Mouse (Mus musculus): Measurements from ENCODE around the gene Ovca2. TPM values are rescaled to one million over a fixed set of nuclear protein-coding genes. Genes with fewer than 3 reads are reported as not detected.

The Ovca2 gene
- polyA plus RNA-seq, 1 experiment, result 48.9 TPM

DNA sequence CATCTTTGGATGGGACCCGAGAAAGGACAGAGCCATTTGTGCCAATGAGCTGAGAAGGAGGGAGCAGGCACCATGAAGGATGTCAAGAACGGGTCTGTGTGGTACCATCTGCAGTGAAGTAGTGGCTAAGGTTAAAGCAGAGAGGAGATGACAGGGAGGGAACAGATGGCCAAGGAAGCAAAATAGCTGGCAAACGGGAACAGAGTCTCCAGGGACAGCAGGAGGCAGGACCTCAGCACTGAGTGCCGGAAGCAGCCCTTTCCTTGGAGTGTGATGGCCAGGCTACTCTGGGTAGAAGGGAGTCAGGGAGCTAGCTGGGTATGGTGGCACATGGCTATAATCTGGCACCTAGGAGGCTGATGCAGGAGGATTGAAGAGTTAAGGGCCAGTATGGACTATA, 20.2 kb upstream of the Ovca2 start:
- 94% methylated on average over 4 of the region's 4 CpGs for WGBS
- Histone ChIP-seq H3K4me1 (replicated peaks; ENCODE audit: control insufficient read depth, insufficient read depth, low read length) (peaks cover 34% of the 10 kb centered on the region), H3K27ac (ENCODE audit: control insufficient read depth, insufficient read depth, low read length) (no peak overlapping the region), H3K4me3 (ENCODE audit: control insufficient read depth, insufficient read depth, low read length) (no peak overlapping the region), H3K27me3 (ENCODE audit: control insufficient read depth, insufficient read depth, low read length) (no peaks in the 10 kb centered on the region), H3K36me3 (ENCODE audit: control insufficient read depth, insufficient read depth, low read length) (no peaks in the 10 kb centered on the region)
- no peak for DNase-seq
- no peak for TF ChIP-seq POLR2A (IDR thresholded peaks at IDR 0.05; ENCODE audit: control insufficient read depth, extremely low read depth, insufficient read depth, low read length, poor library complexity)
- TF ChIP-seq CTCF (IDR thresholded peaks at IDR 0.05; ENCODE audit: borderline replicate concordance, control insufficient read depth, extremely low read depth, insufficient read depth, low read length, poor library complexity), result no peak

- no peak for DNase-seq
- Histone ChIP-seq H3K27me3 (ENCODE audit: control insufficient read depth, insufficient read depth, low read length) (no peaks in the 10 kb centered on the region), H3K36me3 (ENCODE audit: control insufficient read depth, insufficient read depth, low read length) (no peaks in the 10 kb centered on the region), H3K4me1 (replicated peaks; ENCODE audit: control insufficient read depth, insufficient read depth, low read length) (peaks cover 29% of the 10 kb centered on the region), H3K4me3 (ENCODE audit: control insufficient read depth, insufficient read depth, low read length) (no peak overlapping the region), H3K27ac (ENCODE audit: control insufficient read depth, insufficient read depth, low read length) (no peak overlapping the region)
- WGBS, result 67% methylated on average over 7 of the region's 7 CpGs
- TF ChIP-seq CTCF (IDR thresholded peaks at IDR 0.05; ENCODE audit: borderline replicate concordance, control insufficient read depth, extremely low read depth, insufficient read depth, low read length, poor library complexity), result no peak
- no peak for TF ChIP-seq POLR2A (IDR thresholded peaks at IDR 0.05; ENCODE audit: control insufficient read depth, extremely low read depth, insufficient read depth, low read length, poor library complexity)
Observed at GRCm38 (mm10) chr11:75197956-75198355, 19.3 kb upstream of the Ovca2 start.

DNA sequence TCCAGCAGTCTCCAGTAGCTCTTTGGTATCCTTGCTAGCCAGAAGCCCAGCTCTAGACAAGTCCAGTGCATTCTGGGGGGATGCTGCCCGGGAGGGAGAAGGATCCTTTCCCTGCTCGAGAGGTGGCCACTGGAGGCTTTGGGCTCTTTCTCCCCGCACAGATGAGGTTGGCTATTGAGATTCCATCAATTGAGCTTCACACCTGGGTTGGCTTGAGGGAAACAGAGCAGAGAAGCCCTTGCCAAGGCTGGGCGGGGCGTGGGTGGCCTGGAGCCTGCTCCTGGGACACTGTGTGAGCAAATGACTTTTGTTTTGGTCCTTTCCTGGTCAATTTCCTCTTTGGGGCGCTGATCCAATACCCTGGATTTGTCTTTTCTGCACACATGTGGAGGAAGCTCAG, 17.5 kb upstream of the Ovca2 start:
- WGBS, result 76% methylated on average over 6 of the region's 6 CpGs
- no peak for DNase-seq
- no peak overlapping the region for H3K4me3 ChIP-seq (ENCODE audit: control insufficient read depth, insufficient read depth, low read length)

GRCm38 (mm10) chr11:75194850-75195461, 16.3 kb upstream of the Ovca2 start:
- TF ChIP-seq POLR2A (IDR thresholded peaks at IDR 0.05; ENCODE audit: control insufficient read depth, extremely low read depth, insufficient read depth, low read length, poor library complexity) (no peak), CTCF (IDR thresholded peaks at IDR 0.05; ENCODE audit: borderline replicate concordance, control insufficient read depth, extremely low read depth, insufficient read depth, low read length, poor library complexity) (peak; percentile 55; the same call in 1 of the 2 replicates)
- peak; percentile 51 for DNase-seq
- no peak overlapping the region for H3K27ac ChIP-seq (ENCODE audit: control insufficient read depth, insufficient read depth, low read length)
- peaks cover 29% of the 10 kb centered on the region for H3K4me1 ChIP-seq (replicated peaks; ENCODE audit: control insufficient read depth, insufficient read depth, low read length)
- peak overlapping the region; percentile 63 for H3K4me3 ChIP-seq (ENCODE audit: control insufficient read depth, insufficient read depth, low read length)
- H3K36me3 ChIP-seq (ENCODE audit: control insufficient read depth, insufficient read depth, low read length), result no peaks in the 10 kb centered on the region
- H3K27me3 ChIP-seq (ENCODE audit: control insufficient read depth, insufficient read depth, low read length), result no peaks in the 10 kb centered on the region
- 2% methylated on average over 39 of the region's 39 CpGs for WGBS

More for the DNA sequence above, 17.5 kb upstream of the Ovca2 start:
- Histone ChIP-seq H3K27me3 (ENCODE audit: control insufficient read depth, insufficient read depth, low read length) (no peaks in the 10 kb centered on the region), H3K36me3 (ENCODE audit: control insufficient read depth, insufficient read depth, low read length) (no peaks in the 10 kb centered on the region), H3K27ac (ENCODE audit: control insufficient read depth, insufficient read depth, low read length) (no peak overlapping the region), H3K4me1 (replicated peaks; ENCODE audit: control insufficient read depth, insufficient read depth, low read length) (peaks cover 24% of the 10 kb centered on the region)
- TF ChIP-seq CTCF (IDR thresholded peaks at IDR 0.05; ENCODE audit: borderline replicate concordance, control insufficient read depth, extremely low read depth, insufficient read depth, low read length, poor library complexity), result no peak
- TF ChIP-seq POLR2A (IDR thresholded peaks at IDR 0.05; ENCODE audit: control insufficient read depth, extremely low read depth, insufficient read depth, low read length, poor library complexity), result no peak

DNA sequence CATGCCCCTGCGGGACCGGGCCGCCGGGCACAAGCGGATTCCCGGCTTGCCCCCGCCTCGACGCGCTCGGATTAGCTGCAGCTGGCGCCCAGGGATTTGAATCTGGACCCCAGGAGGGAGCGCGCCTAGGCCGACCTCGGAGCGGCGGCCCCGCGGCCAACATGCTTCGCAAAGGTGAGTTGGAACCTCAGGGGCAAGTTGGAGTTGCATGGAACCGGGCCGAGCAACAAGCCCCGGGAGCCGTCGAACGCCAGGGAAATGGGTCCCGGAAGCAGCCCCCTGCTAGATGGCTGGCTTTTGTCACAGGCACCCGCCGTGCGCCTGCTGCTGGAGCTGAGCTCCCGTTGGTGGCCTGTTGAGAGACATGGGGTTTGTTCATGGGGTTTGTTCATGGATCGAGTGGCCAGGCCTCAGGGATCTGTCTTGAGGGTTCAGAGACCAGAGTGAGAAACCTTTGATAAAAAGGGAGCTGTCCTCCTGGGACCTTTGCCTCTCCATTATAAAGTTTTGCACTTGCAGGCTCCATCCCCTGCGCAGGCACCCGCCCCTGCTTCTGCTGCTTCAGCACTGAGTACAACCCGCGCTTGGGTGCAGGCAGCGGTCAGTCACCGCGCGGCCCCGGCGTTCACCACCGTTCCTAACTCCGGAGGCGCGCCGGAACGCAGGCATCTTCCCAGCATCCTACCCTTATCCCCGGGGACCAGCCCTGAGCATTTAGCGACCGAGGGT, 15.7 kb upstream of the Ovca2 start:
- Histone ChIP-seq H3K36me3 (ENCODE audit: control insufficient read depth, insufficient read depth, low read length) (no peaks in the 10 kb centered on the region), H3K4me3 (ENCODE audit: control insufficient read depth, insufficient read depth, low read length) (peak overlapping the region; percentile 63), H3K4me1 (replicated peaks; ENCODE audit: control insufficient read depth, insufficient read depth, low read length) (peaks cover 35% of the 10 kb centered on the region), H3K27me3 (ENCODE audit: control insufficient read depth, insufficient read depth, low read length) (no peaks in the 10 kb centered on the region), H3K27ac (ENCODE audit: control insufficient read depth, insufficient read depth, low read length) (no peak overlapping the region)
- DNase-seq, result peak; percentile 54
- TF ChIP-seq CTCF (IDR thresholded peaks at IDR 0.05; ENCODE audit: borderline replicate concordance, control insufficient read depth, extremely low read depth, insufficient read depth, low read length, poor library complexity) (no peak), POLR2A (IDR thresholded peaks at IDR 0.05; ENCODE audit: control insufficient read depth, extremely low read depth, insufficient read depth, low read length, poor library complexity) (no peak)
- WGBS, result 2% methylated on average over 52 of the region's 52 CpGs

DNA sequence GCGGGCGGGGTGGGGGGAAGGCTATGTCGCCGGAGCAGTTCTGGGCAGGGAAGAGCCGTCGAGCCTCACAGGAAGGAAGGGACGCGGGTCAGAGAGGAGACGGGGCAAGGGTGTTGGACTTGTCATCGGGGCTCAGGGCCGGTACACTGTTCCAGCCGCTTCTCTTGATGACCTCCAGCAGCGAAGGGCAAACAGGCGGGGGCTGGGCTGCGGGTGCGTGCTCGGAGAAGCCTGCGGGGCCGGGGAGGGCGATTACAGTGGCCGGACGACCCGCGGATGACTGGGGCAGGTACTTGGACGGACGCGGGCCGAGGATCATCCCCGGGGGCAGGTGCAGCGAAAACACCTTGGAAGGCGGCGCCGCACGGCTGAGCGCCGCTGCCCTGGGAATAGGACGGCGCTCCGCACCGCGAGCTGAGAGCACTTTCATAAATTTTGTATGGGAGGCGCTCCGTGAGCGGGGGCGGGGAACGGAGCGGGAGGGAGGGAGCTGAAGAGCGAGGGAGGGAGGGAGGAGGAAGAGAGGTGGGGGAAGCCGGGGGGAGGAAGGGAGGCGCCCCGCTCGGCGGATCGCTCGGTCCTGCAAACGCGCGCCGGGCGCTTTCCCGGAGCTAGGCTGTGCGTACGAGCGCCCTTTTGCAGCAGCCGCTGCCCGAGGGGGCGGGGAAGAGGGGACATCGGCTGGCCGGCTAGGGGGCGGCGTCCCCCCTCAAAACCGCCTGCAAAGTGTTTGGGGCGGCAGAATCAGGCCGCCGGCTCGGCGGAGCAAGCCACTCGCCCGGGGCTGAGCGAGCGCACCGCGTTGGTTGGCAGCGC, 14.8 kb upstream of the Ovca2 start, which contains the start of gene Rtn4rl1:
Rtn4rl1 (plus strand) TSS at position 528 of the 816 bp plus-strand sequence.
- peak; percentile 82 for DNase-seq
- Histone ChIP-seq H3K27me3 (ENCODE audit: control insufficient read depth, insufficient read depth, low read length) (no peaks in the 10 kb centered on the region), H3K27ac (ENCODE audit: control insufficient read depth, insufficient read depth, low read length) (no peak within 1 kb of the TSS), H3K4me3 (ENCODE audit: control insufficient read depth, insufficient read depth, low read length) (peak within 1 kb of the TSS; percentile 63), H3K4me1 (replicated peaks; ENCODE audit: control insufficient read depth, insufficient read depth, low read length) (peaks cover 36% of the 10 kb centered on the region), H3K36me3 (ENCODE audit: control insufficient read depth, insufficient read depth, low read length) (no peaks in the 10 kb centered on the region)
- WGBS, result 1% methylated on average over 80 of the region's 84 CpGs
- TF ChIP-seq CTCF (IDR thresholded peaks at IDR 0.05; ENCODE audit: borderline replicate concordance, control insufficient read depth, extremely low read depth, insufficient read depth, low read length, poor library complexity), result 0 out of 2 replicates have a peak, but pooled peaks have one; percentile 8
- TF ChIP-seq POLR2A (IDR thresholded peaks at IDR 0.05; ENCODE audit: control insufficient read depth, extremely low read depth, insufficient read depth, low read length, poor library complexity), result peak; percentile 78; the same call in 1 of the 2 replicates

All from thymus, adult 2 months (tissue).